Mouse (Mus musculus) heart, adult 2 months (tissue): ENCODE data around the gene Taf5l.

ENCODE experiments used
- CTCF ChIP-seq: fragments of 200-600 bp; IDR thresholded peaks from 2 replicates; pipeline ENCODE4 v1.8.1; 2022; ENCODE audit warnings: antibody characterized with exemption, mild to moderate bottlenecking, moderate library complexity
- EP300 ChIP-seq: fragments of 200-500 bp; IDR thresholded peaks from 2 replicates; pipeline ENCODE4 v1.6.1; 2011; ENCODE audit warnings: low read depth, low read length, control low read depth; ENCODE audit not compliant: insufficient read depth
- POLR2A ChIP-seq: fragments of 200-500 bp; IDR thresholded peaks from 2 replicates; pipeline ENCODE4 v1.6.1; 2011; ENCODE audit warnings: mild to moderate bottlenecking, low read depth, low read length, control low read depth; ENCODE audit not compliant: insufficient read depth

DNA sequence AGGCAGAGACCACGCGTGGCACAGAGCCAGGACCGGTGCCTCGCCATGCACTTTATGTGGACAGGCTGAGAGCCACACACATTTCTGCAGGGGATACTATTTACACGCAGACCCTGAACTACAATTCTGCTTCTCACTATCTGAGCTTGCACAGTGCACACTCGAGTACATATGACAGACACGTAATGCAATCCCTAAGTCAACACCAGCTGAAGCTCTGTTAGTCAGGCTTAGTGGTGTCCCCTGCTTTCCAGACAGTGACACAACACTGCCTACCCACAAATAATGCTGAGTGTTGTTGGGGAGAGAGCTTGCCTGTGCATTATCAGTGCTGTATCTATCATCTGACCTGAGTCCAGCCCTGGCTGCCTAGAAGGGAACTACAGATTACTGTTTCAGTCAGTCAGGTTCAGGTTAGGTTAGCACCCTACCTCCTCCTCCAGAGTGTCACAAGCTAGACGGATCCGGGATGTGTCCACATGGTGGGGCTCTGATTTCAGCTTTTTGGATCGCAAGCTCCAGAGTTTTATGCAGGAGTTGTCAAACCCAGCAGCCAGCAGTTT is 18.6 kb downstream of the Taf5l start:
- TF ChIP-seq EP300 (no peak), CTCF (no peak), POLR2A (no peak)
